Mouse (Mus musculus) midbrain, embryonic 12.5 days (tissue): Measurements from ENCODE around the gene Nav1. TPM values are rescaled to one million over a fixed set of nuclear protein-coding genes. Genes with fewer than 3 reads are reported as not detected.

Experiments
- ATAC-seq: fragments of 200-750 bp; cut with Nextera tagmentation; 2 replicates; pipeline ENCODE4 v1.8.0; 2017; ENCODE audit warnings: low read depth, moderate TSS enrichment, moderate library complexity; ENCODE audit not compliant: low FRiP score
- H3K27ac ChIP-seq: fragments of 300-500 bp; sonication (generic); replicated peaks from 2 replicates; pipeline ENCODE4 v1.5.1; 2016; ENCODE audit warnings: mild to moderate bottlenecking
- H3K27me3 ChIP-seq: fragments of 300-500 bp; sonication (generic); 2 replicates; pipeline ENCODE4 v1.6.1; 2016; ENCODE audit warnings: mild to moderate bottlenecking
- H3K36me3 ChIP-seq: fragments of 300-500 bp; sonication (generic); 2 replicates; pipeline ENCODE4 v1.6.1; 2016
- H3K4me1 ChIP-seq: fragments of 300-500 bp; sonication (generic); 2 replicates; pipeline ENCODE4 v1.6.1; 2016
- H3K4me2 ChIP-seq: fragments of 300-500 bp; sonication (generic); replicated peaks from 2 replicates; pipeline ENCODE4 v1.6.1; 2016; ENCODE audit warnings: mild to moderate bottlenecking, moderate library complexity
- H3K4me3 ChIP-seq: fragments of 300-500 bp; sonication (generic); 2 replicates; pipeline ENCODE4 v1.5.1; 2016; ENCODE audit warnings: mild to moderate bottlenecking
- H3K9ac ChIP-seq: fragments of 300-500 bp; sonication (generic); replicated peaks from 2 replicates; pipeline ENCODE4 v1.6.1; 2016; ENCODE audit warnings: mild to moderate bottlenecking, moderate library complexity
- H3K9me3 ChIP-seq: fragments of 300-500 bp; sonication (generic); 2 replicates; pipeline ENCODE4 v1.6.1; 2016; ENCODE audit warnings: mild to moderate bottlenecking
- WGBS: fragments of 180-500 bp; shearing (Covaris S2); methylation state at CpG from one replicate; pipeline ENCODE4 v1.1.7; 2016; 5-methylcytosine and 5-hydroxymethylcytosine counted together
- polyA plus RNA-seq: library from polyadenylated mRNA; unstranded; fragments of >200 nt; fragmentation: Nextera tagmentation; extraction: Ambion mirVana; gene quantifications from 2 replicates; pipeline ENCODE4 v1.2.1, GENCODE M21; 2016

Gene Nav1
- polyA plus RNA-seq, 1 experiment from 2014 or later, result 25.6 TPM

DNA sequence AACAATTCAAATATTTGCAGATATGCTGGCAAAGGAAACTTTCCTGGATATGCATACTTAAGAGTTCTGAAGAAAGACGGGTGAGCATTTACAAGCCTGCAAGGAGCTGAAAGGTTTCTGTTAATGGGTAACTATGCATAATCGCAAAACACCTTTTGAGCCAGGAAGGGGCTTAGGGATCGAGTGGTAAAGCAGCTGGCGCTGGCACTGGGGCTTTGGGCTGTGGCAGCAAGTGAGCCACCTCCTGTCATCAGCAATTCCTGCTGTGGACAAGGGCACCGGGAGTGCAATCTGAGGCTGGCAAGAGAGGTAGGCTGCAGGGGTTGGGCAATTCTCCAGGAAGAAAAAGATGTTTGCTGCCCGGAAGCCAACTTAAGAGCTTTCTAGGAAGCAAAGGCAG lies 49.1 kb downstream of the Nav1 start:
- no peaks in the 10 kb centered on the region for H3K27me3 ChIP-seq
- ATAC-seq, result no peak
- H3K27ac ChIP-seq, result no peak overlapping the region
- H3K9me3 ChIP-seq, result no peaks in the 10 kb centered on the region
- no peak overlapping the region for H3K4me2 ChIP-seq
- H3K4me3 ChIP-seq, result no peak overlapping the region
- no peak overlapping the region for H3K9ac ChIP-seq
- 54% methylated on average over 6 of the region's 6 CpGs for WGBS
- H3K36me3 ChIP-seq, result no peaks in the 10 kb centered on the region
- peaks cover 70% of the 10 kb centered on the region for H3K4me1 ChIP-seq

DNA sequence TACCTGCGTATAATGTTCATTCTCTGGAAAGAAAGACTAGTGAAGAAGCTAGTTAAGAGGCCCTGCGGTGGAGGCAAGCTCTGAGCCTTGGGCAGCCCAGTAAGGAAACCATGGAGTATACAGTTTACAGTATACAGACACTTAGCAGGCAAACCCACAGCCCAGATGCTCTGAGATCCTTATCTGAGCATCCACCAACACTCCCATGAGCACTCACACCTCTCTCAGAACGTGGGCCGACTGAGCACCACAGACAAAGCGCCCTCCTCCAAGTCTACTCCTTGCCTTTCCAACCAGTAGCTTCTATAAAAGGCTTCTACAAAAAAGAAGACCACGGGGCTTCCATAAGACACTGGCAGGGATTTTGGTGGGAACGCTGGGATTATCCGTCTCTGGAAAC lies 51.2 kb downstream of the Nav1 start:
- Histone ChIP-seq H3K36me3 (no peaks in the 10 kb centered on the region), H3K27ac (no peak overlapping the region), H3K4me2 (no peak overlapping the region), H3K9me3 (no peaks in the 10 kb centered on the region), H3K9ac (no peak overlapping the region), H3K27me3 (no peaks in the 10 kb centered on the region), H3K4me3 (no peak overlapping the region), H3K4me1 (peaks cover 65% of the 10 kb centered on the region)
- ATAC-seq, result no peak
- 74% methylated on average over 8 of the region's 8 CpGs for WGBS

DNA sequence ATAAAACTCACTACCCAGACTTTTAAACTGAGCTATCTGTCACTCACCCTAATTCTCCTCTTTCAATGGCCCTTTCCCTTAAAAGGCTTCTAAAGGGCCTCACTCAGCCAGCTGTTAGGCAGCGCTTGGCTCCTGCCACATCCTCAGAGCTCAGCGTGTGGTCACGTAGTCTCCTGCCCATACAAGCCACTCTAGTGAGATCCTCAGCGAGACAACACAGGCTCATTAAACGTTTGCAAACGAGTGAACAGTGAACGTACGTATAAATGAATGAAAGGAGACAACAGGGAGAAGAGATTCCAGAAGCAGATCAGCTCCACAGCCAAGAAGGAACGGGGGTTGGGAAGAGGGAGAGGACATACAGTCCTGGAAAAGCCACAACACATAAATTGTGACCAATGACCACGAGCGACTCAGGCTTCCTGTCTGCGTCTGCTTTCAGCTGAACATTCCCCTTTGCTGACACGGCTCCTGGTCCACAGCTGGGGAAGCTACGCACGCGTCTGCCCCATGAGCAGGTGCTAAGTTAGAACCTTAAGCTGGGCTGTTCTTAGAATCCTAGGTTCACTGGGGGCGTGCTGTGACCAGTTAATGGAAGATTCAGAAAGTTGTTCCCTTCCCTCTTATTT lies 52.3 kb downstream of the Nav1 start:
- Histone ChIP-seq H3K9me3 (no peaks in the 10 kb centered on the region), H3K4me3 (no peak overlapping the region), H3K4me2 (no peak overlapping the region), H3K27ac (peak overlapping the region; percentile 5; the same call in 1 of the 2 replicates), H3K4me1 (peaks cover 62% of the 10 kb centered on the region), H3K27me3 (no peaks in the 10 kb centered on the region), H3K36me3 (no peaks in the 10 kb centered on the region), H3K9ac (no peak overlapping the region)
- 20% methylated on average over 17 of the region's 17 CpGs for WGBS
- ATAC-seq, result no peak

DNA sequence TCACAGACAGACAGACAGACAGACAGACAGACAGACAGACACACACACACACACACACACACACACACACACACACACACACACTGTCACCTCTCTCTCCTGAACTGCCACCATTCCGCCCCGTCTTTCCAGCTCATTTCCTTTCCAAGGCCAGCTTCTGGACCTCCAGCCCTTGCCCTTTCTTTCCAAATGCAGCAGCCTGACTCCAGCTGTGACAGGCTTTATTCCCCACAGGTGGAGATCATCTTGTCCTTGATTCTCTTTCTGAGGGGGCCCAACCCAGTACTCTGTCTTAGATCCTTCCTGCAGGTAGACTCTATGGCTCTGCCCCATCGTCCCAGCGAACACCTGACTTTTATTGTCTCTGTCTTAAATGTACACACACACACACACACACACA lies 53.5 kb downstream of the Nav1 start:
- Histone ChIP-seq H3K9me3 (no peaks in the 10 kb centered on the region), H3K27me3 (no peaks in the 10 kb centered on the region), H3K4me2 (no peak overlapping the region), H3K9ac (no peak overlapping the region), H3K27ac (no peak overlapping the region), H3K4me3 (no peak overlapping the region), H3K4me1 (peaks cover 73% of the 10 kb centered on the region), H3K36me3 (no peaks in the 10 kb centered on the region)
- WGBS, result 28% methylated on average over 4 of the region's 4 CpGs
- no peak for ATAC-seq

DNA sequence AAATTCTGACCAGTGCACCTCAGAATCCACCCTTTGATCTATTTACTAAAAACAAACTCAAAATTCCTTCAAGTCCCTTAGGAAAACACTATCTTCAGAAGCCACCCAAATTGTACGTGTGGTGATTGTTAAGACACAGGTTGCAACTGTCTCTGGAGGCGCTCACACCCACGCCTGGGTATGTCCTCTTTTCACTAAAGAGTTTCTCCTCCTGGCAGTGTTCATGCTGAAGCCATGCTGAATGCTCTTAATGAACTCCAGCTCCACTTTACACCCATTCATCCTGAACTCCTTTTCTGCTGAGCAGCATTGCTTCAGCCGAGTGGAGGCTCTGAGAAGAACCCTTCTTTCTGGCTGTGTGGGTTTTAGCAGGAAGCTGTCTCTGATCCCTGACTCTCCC lies 53.9 kb downstream of the Nav1 start:
- Histone ChIP-seq H3K4me1 (peaks cover 75% of the 10 kb centered on the region), H3K9ac (no peak overlapping the region), H3K4me3 (no peak overlapping the region), H3K27ac (no peak overlapping the region), H3K27me3 (no peaks in the 10 kb centered on the region), H3K36me3 (no peaks in the 10 kb centered on the region), H3K9me3 (no peaks in the 10 kb centered on the region), H3K4me2 (no peak overlapping the region)
- no peak for ATAC-seq
- 60% methylated on average over 4 of the region's 4 CpGs for WGBS

DNA sequence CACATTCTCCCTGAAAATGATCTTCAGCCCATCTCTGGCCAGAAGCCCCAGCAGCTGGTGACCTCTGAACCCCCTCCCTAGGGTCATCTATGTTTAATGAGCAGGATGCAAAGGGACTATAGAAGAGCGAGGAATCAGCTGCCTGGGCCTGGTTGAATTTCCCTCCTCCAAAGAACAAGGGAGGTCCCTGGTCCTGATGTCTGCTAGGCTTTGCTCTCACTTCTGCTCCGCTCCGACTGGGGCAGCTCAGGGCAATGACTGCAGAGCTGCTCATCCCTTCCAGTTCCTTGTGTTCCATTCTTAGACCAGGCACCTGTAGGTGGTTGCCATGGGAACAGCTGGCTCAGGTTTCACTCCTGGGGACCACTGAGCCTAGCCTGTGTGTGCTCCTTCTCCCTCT lies 56.2 kb downstream of the Nav1 start:
- Histone ChIP-seq H3K9ac (no peak overlapping the region), H3K4me1 (peaks cover 68% of the 10 kb centered on the region), H3K36me3 (no peaks in the 10 kb centered on the region), H3K27me3 (no peaks in the 10 kb centered on the region), H3K4me3 (no peak overlapping the region), H3K27ac (0 out of 2 replicates have a peak overlapping the region, but pooled peaks have one; percentile 43), H3K9me3 (no peaks in the 10 kb centered on the region), H3K4me2 (no peak overlapping the region)
- ATAC-seq, result no peak
- WGBS, result 46% methylated on average over 3 of the region's 3 CpGs

DNA sequence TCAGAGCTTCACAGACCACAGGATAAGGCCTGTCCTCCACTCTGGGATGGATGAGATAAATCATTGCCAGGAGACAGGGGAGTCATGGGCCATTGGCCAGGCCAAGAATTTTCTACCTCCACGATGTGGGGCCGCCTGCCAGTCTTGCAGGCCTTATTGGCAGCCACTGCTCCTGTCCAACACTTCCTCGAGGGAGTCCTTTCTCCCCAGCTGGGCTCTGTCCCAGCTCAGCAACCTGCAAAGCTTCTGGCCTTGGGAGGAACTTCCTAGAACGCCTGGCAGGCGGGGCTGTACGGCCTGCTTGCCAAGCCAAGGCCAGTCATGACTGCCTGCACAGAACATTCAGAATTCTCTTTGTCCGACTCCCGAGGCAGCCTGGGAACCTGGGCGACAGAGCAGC lies 58.3 kb downstream of the Nav1 start:
- H3K36me3 ChIP-seq, result no peaks in the 10 kb centered on the region
- H3K9ac ChIP-seq, result no peak overlapping the region; the same call in 1 of the 2 replicates
- no peak overlapping the region for H3K4me2 ChIP-seq
- ATAC-seq, result no peak
- WGBS, result 85% methylated on average over 9 of the region's 9 CpGs
- H3K4me1 ChIP-seq, result peaks cover 57% of the 10 kb centered on the region
- H3K4me3 ChIP-seq, result no peak overlapping the region
- no peaks in the 10 kb centered on the region for H3K27me3 ChIP-seq
- no peaks in the 10 kb centered on the region for H3K9me3 ChIP-seq
- 0 out of 2 replicates have a peak overlapping the region, but pooled peaks have one; percentile 4 for H3K27ac ChIP-seq

DNA sequence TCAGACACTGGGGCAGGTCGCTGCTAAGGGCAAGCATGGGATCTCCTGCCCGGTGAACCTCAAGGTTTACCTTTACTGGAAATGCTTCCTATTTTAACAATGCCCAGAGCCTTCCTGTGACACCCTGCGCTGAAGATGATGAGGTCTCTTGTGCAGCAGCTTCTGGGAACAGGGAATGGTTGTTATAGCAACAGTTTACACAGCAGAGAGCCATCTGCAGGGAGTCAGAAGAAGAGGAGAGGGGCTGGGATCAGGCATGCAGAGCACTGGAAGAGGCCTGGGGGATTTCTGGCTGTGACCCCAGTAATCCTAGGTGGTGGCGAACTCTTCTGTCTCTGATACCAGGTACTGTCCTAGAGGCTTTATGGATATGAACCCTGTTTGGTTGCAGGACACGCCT lies 61.0 kb downstream of the Nav1 start:
- peak overlapping the region; percentile 11; the same call in 1 of the 2 replicates for H3K27ac ChIP-seq
- no peak for ATAC-seq
- no peaks in the 10 kb centered on the region for H3K27me3 ChIP-seq
- H3K9me3 ChIP-seq, result no peaks in the 10 kb centered on the region
- H3K4me3 ChIP-seq, result no peak overlapping the region
- H3K9ac ChIP-seq, result 0 out of 2 replicates have a peak overlapping the region, but pooled peaks have one; percentile 20
- H3K4me1 ChIP-seq, result peaks cover 49% of the 10 kb centered on the region
- WGBS, result 59% methylated on average over 5 of the region's 5 CpGs
- H3K4me2 ChIP-seq, result no peak overlapping the region
- no peaks in the 10 kb centered on the region for H3K36me3 ChIP-seq

DNA sequence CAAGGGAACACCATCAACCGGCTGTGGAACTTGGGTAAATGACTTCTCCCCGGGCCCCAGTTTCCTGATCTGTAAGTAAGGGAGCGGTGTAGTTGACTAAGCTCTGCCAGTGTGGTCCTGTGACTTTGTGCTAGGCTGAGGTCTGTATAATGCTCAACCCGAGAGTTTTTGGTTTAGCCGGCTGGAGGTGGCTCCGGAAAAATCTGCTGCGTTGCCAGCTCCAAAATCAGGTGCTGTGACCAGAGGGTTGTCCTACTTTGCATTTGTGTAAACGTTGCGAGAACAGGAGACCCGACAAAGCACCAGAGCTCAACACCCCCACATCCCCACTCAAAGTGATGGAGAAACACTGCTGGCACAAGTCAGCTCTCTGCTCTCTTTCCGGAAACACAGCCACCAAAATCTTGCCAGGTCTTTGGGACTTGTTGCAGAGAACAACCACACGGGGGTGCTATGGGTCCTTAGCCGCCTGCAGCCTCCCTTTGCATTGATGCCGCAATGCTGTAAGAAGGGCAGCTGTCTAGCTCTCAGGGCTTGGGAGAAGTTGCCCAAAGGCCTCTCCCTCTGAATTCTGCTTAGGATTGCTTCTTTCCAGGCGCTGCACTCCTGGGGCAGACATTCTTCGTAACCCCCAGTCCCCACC lies 62.5 kb downstream of the Nav1 start:
- H3K9ac ChIP-seq, result no peak overlapping the region
- no peaks in the 10 kb centered on the region for H3K27me3 ChIP-seq
- no peaks in the 10 kb centered on the region for H3K9me3 ChIP-seq
- H3K27ac ChIP-seq, result no peak overlapping the region
- no peaks in the 10 kb centered on the region for H3K36me3 ChIP-seq
- H3K4me2 ChIP-seq, result no peak overlapping the region
- peaks cover 40% of the 10 kb centered on the region for H3K4me1 ChIP-seq
- H3K4me3 ChIP-seq, result no peak overlapping the region
- 0 out of 2 replicates have a peak, but pooled peaks have one; percentile 32 for ATAC-seq
- 44% methylated on average over 16 of the region's 16 CpGs for WGBS

DNA sequence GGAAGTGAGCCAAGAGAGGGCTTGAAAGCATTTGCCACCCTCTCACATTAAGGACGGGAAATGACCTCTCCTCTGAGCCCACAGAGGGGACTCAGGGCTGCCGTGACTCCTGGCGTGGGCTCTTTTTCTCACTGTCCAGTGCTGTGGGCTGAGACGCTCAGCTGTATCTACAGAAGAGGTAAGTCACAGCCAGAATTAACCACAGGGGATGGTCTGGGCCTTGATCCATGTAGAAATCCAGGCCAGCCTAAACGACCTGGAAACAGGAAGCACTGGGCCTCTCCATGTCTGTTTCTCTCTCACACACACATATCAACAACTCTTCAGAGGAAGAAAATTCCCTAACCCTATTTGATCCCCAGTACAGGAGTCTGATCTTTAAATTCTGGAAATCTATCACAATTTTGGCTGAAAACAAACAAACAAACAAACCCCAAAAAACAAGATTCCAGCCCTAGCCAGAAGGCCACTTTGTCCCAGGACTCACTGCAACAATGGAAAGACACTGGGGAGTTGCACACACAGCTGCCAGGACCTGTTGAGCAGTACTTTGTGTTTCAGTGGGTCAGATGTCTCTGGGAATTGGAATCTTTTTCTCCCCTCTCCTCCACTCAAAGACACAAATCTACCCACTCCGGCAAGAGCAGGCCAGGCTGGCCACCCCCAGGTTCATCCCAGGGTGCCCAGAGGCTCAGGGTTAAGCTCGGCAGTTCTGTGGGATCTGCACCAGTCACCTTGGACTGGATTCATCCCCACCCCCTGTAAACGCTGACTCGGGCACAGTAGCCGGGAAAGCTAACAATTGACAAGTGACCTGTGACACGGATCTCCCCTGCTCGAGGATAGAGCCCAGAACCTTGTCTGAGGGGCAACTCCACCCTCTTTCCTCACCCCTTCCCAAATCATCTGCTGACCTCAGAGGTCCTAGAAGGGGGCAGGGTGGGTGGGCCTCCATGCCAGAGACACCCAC lies 64.0 kb downstream of the Nav1 start:
- 43% methylated on average over 12 of the region's 12 CpGs for WGBS
- Histone ChIP-seq H3K9ac (0 out of 2 replicates have a peak overlapping the region, but pooled peaks have one; percentile 6), H3K4me2 (no peak overlapping the region), H3K27ac (no peak overlapping the region), H3K27me3 (no peaks in the 10 kb centered on the region), H3K4me1 (peaks cover 25% of the 10 kb centered on the region), H3K36me3 (no peaks in the 10 kb centered on the region), H3K4me3 (no peak overlapping the region), H3K9me3 (no peaks in the 10 kb centered on the region)
- no peak for ATAC-seq

DNA sequence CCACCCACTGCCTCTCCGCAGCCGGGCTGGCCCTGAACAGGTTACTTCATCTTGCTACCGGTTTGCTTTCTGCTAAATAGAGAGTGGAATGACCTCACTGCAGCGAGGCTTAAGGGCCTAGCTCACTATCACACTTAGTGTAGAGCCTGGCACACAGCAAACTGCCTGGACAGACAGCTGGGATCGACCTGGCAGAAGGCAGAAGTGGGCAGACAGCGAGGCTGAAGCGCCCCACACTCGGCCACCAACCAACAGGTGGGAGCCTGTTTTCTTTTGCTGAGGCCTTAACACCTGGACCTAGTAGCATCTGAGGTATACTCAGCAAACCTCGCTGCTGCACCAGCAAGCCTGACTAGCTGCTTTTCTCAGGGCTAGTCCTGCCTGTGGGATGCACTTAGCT lies 65.0 kb downstream of the Nav1 start:
- Histone ChIP-seq H3K4me2 (no peak overlapping the region), H3K9me3 (no peaks in the 10 kb centered on the region), H3K4me3 (no peak overlapping the region), H3K36me3 (0 out of 2 replicates have a peak, but pooled peaks cover 2% of the 10 kb centered on the region), H3K27ac (no peak overlapping the region), H3K4me1 (peaks cover 23% of the 10 kb centered on the region), H3K9ac (no peak overlapping the region), H3K27me3 (no peaks in the 10 kb centered on the region)
- ATAC-seq, result no peak
- WGBS, result 85% methylated on average over 9 of the region's 9 CpGs

DNA sequence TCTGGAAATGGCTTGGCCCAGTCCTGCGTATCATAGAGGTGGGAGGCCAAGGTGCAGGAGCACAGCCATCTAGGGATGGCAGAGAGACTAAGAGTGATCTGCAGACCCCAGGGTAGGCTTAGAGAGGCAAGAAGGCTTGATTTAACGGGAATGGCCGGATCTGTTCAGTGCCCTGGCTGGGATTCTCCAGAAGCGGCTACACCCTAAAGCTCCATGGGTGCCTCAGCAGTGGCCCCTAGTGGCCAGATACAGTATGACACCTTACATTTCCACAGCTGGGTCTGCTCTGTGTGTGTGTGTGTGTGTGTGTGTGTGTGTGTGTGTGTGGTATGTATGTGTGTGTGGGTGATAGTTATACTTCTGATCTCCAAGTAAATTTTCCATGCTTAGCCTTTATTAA lies 66.8 kb downstream of the Nav1 start:
- Histone ChIP-seq H3K27me3 (no peaks in the 10 kb centered on the region), H3K4me3 (no peak overlapping the region), H3K9ac (peak overlapping the region; percentile 28; the same call in 1 of the 2 replicates), H3K27ac (no peak overlapping the region), H3K4me1 (peaks cover 11% of the 10 kb centered on the region; the same call in 1 of the 2 replicates), H3K36me3 (0 out of 2 replicates have a peak, but pooled peaks cover 10% of the 10 kb centered on the region), H3K9me3 (no peaks in the 10 kb centered on the region), H3K4me2 (no peak overlapping the region)
- ATAC-seq, result peak; percentile 73
- WGBS, result 19% methylated on average over 4 of the region's 4 CpGs
